ENCODE assay signal across 10 mouse cellular contexts in the genomic region with DNA sequence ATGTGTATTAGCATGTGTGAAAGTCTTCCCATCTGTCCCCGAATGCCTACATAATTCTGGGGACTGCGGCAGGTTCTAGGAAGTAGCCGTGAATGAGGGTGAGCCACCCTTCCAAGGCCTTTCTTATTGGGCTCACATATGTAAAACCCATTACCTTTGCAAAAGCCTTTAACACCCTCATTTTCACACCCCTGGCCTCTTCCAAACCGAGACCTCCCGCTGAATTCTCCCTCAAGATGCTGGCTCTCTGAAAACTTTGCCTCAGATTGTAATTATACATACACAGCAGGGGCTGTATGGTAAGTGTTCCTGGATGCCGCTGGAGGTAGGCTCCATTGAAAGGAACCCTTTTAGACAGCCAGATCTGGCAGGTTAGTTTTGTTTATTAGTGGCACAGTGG. TPM values are rescaled to one million over a fixed set of nuclear protein-coding genes. Genes with fewer than 3 reads are reported as not detected.
DNase-seq lines count a peak whose midpoint lies in the region; ATAC-seq and TF ChIP-seq lines count a peak whose summit lies in the region.
"Had no signal": no experiment of that assay in that cellular context is flagged by ENCODE, and none has a peak within 500 bp of the region (broad histone marks: within the 10 kb centered on the region; RNA-seq: fewer than 3 reads in every experiment).

No protein-coding gene starts in this region.

- peaks cover 18% of the 10 kb centered on the region for H3K36me3 ChIP-seq in midbrain, embryonic 10.5 days
- no peaks in the 10 kb centered on the region; the same call in 1 of the 2 replicates for H3K36me3 ChIP-seq in midbrain, postnatal 0 days (ENCODE audit: insufficient read depth, low read length)
- no peaks in the 10 kb centered on the region for H3K36me3 ChIP-seq in forebrain, embryonic 11.5 days (ENCODE audit: control insufficient read depth, insufficient read depth, low read length)
- H3K36me3 ChIP-seq in hindbrain, embryonic 16.5 days (ENCODE audit: control insufficient read depth, insufficient read depth, low read length) = no peaks in the 10 kb centered on the region
- H3K36me3 ChIP-seq in neural tube, embryonic 15.5 days = no peaks in the 10 kb centered on the region

- H3K4me1 ChIP-seq in midbrain, embryonic 10.5 days = peaks cover 23% of the 10 kb centered on the region
- H3K4me1 ChIP-seq in midbrain, postnatal 0 days (ENCODE audit: insufficient read depth, low read length) = no peaks in the 10 kb centered on the region
- H3K4me1 ChIP-seq in forebrain, embryonic 11.5 days (replicated peaks; ENCODE audit: control insufficient read depth, insufficient read depth, low read length) = no peaks in the 10 kb centered on the region
- H3K4me1 ChIP-seq in hindbrain, embryonic 16.5 days (ENCODE audit: control insufficient read depth, insufficient read depth, low read depth, low read length) = no peaks in the 10 kb centered on the region
- H3K4me1 ChIP-seq in neural tube, embryonic 15.5 days = peaks cover 27% of the 10 kb centered on the region

- WGBS in midbrain, embryonic 10.5 days = 9% methylated on average over 6 of the region's 6 CpGs
- WGBS in midbrain, postnatal 0 days = 28% methylated on average over 6 of the region's 6 CpGs
- WGBS in forebrain, embryonic 11.5 days = 8% methylated on average over 6 of the region's 6 CpGs
- 18% methylated on average over 6 of the region's 6 CpGs for WGBS in hindbrain, embryonic 16.5 days
- WGBS in neural tube, embryonic 15.5 days = 15% methylated on average over 6 of the region's 6 CpGs

- peak overlapping the region; percentile 96 for H3K27ac ChIP-seq in midbrain, embryonic 10.5 days (replicated peaks)
- no peak overlapping the region for H3K27ac ChIP-seq in midbrain, postnatal 0 days (ENCODE audit: low read depth, low read length)
- no peak overlapping the region for H3K27ac ChIP-seq in forebrain, embryonic 11.5 days (ENCODE audit: low read depth, low read length)
- no peak overlapping the region for H3K27ac ChIP-seq in hindbrain, embryonic 16.5 days (ENCODE audit: low read depth, low read length)
- no peak overlapping the region for H3K27ac ChIP-seq in neural tube, embryonic 15.5 days (replicated peaks)
- H3K27ac ChIP-seq: kidney, postnatal 0 days had no signal

- ATAC-seq in midbrain, postnatal 0 days (ENCODE audit: low FRiP score) = no peak
- ATAC-seq in forebrain, embryonic 11.5 days (replicated peaks; ENCODE audit: low FRiP score) = no peak
- ATAC-seq in hindbrain, embryonic 16.5 days = no peak
- no peak for ATAC-seq in neural tube, embryonic 15.5 days (ENCODE audit: low FRiP score)

- H3K9me3 ChIP-seq in midbrain, embryonic 10.5 days (replicated peaks) = no peaks in the 10 kb centered on the region
- H3K9me3 ChIP-seq in midbrain, postnatal 0 days (ENCODE audit: low read length) = no peaks in the 10 kb centered on the region
- H3K9me3 ChIP-seq in forebrain, embryonic 11.5 days (ENCODE audit: control insufficient read depth, low read length) = no peaks in the 10 kb centered on the region
- H3K9me3 ChIP-seq in hindbrain, embryonic 16.5 days (ENCODE audit: control insufficient read depth, low read length) = no peaks in the 10 kb centered on the region
- H3K9me3 ChIP-seq in neural tube, embryonic 15.5 days (replicated peaks) = no peaks in the 10 kb centered on the region

- no peak overlapping the region for H3K4me2 ChIP-seq in midbrain, postnatal 0 days (ENCODE audit: low read depth, low read length, poor library complexity, severe bottlenecking)
- H3K4me2 ChIP-seq in forebrain, embryonic 11.5 days (ENCODE audit: low read depth, low read length, severe bottlenecking) = no peak overlapping the region; the same call in 1 of the 2 replicates
- H3K4me2 ChIP-seq in hindbrain, embryonic 16.5 days (ENCODE audit: low read length) = peak overlapping the region; percentile 88
- H3K4me2 ChIP-seq in neural tube, embryonic 15.5 days = peak overlapping the region; percentile 93; the same call in 1 of the 2 replicates

- DNase-seq in midbrain, embryonic 10.5 days (ENCODE audit: low spot score) = no peak
- no peak for DNase-seq in midbrain, postnatal 0 days (ENCODE audit: low spot score)
- no peak for DNase-seq in forebrain, embryonic 11.5 days (ENCODE audit: low spot score)
- DNase-seq in spleen, postnatal 4 days (ENCODE audit: low spot score in 2 of 2) = no peak
- no peak for DNase-seq in left cerebral cortex, adult 9 months (ENCODE audit: low spot score in 2 of 2)
- DNase-seq: adrenal gland, postnatal 36 days; thymus, postnatal 36 days had no signal

- peaks cover 25% of the 10 kb centered on the region for H3K27me3 ChIP-seq in midbrain, embryonic 10.5 days (ENCODE audit: low read depth, poor library complexity, severe bottlenecking)
- H3K27me3 ChIP-seq in midbrain, postnatal 0 days (ENCODE audit: insufficient read depth, low read length) = no peaks in the 10 kb centered on the region
- H3K27me3 ChIP-seq in forebrain, embryonic 11.5 days (ENCODE audit: control insufficient read depth, insufficient read depth, low read length) = no peaks in the 10 kb centered on the region
- no peaks in the 10 kb centered on the region for H3K27me3 ChIP-seq in hindbrain, embryonic 16.5 days (replicated peaks; ENCODE audit: control insufficient read depth, insufficient read depth, low read length)
- H3K27me3 ChIP-seq in neural tube, embryonic 15.5 days (replicated peaks) = no peaks in the 10 kb centered on the region

- H3K4me3 ChIP-seq in midbrain, embryonic 10.5 days = peak overlapping the region; percentile 94
- H3K4me3 ChIP-seq in midbrain, postnatal 0 days (ENCODE audit: low read depth, low read length) = no peak overlapping the region
- no peak overlapping the region for H3K4me3 ChIP-seq in forebrain, embryonic 11.5 days (ENCODE audit: low read depth, low read length)
- no peak overlapping the region for H3K4me3 ChIP-seq in hindbrain, embryonic 16.5 days (ENCODE audit: low read length)
- no peak overlapping the region for H3K4me3 ChIP-seq in neural tube, embryonic 15.5 days (replicated peaks)

- no peak overlapping the region for H3K9ac ChIP-seq in midbrain, postnatal 0 days (replicated peaks; ENCODE audit: low read length, poor library complexity, severe bottlenecking)
- peak overlapping the region; percentile 59; the same call in 1 of the 2 replicates for H3K9ac ChIP-seq in forebrain, embryonic 11.5 days (ENCODE audit: low read length)
- no peak overlapping the region for H3K9ac ChIP-seq in hindbrain, embryonic 16.5 days (ENCODE audit: low read depth, low read length)
- no peak overlapping the region for H3K9ac ChIP-seq in neural tube, embryonic 15.5 days (replicated peaks)

- TF ChIP-seq CTCF in midbrain, postnatal 0 days (IDR thresholded peaks at IDR 0.05) = no peak

RNA-seq across cellular contexts. Expression of gene Mycn, which starts 1.6 kb away (rescaled TPM):
- polyA plus RNA-seq in midbrain, embryonic 10.5 days (2016; fragmentation: Nextera tagmentation; extraction: Ambion mirVana) = 119 and 141 TPM in 2 replicates
- 34.9 and 45.1 TPM in 2 replicates for total RNA-seq in midbrain, postnatal 0 days (2014; rRNA removed)
- polyA plus RNA-seq in midbrain, postnatal 0 days (2015; fragmentation: Nextera tagmentation; extraction: Ambion mirVana) = 24.8 and 25.4 TPM in 2 replicates
- polyA plus RNA-seq in forebrain, embryonic 11.5 days (2014; fragmentation: Nextera tagmentation; extraction: Ambion mirVana) = 144 and 155 TPM in 2 replicates
- 56.9 and 63.5 TPM in 2 replicates for polyA plus RNA-seq in hindbrain, embryonic 16.5 days (2015; fragmentation: Nextera tagmentation; extraction: Ambion mirVana)
- 40.7 and 43.2 TPM in 2 replicates for polyA plus RNA-seq in neural tube, embryonic 15.5 days (2015; fragmentation: Nextera tagmentation; extraction: Ambion mirVana)

Comparison
In these comparisons a context has a peak if more than half of its experiments do, and no peak if none do; other contexts are left out.
1. H3K4me2 ChIP-seq: peak in hindbrain, embryonic 16.5 days (single experiment) and neural tube, embryonic 15.5 days (single experiment); none in midbrain, postnatal 0 days (single experiment) and forebrain, embryonic 11.5 days (single experiment).